Mouse (Mus musculus) embryonic facial prominence, embryonic 14.5 days (tissue): ENCODE measurements around the gene Fam193a. TPM values are rescaled to one million over a fixed set of nuclear protein-coding genes. Genes with fewer than 3 reads are reported as not detected.

Source experiments
- ATAC-seq: fragments of 200-750 bp; cut with Nextera tagmentation; 2 replicates; pipeline ENCODE4 v1.8.0; 2017; ENCODE audit warnings: low read depth, moderate number of reproducible peaks, moderate TSS enrichment
- DNase-seq: peaks from one replicate; pipeline ENCODE4 v3.0.0-alpha.2; 2015; ENCODE audit warnings: low spot score
- H3K27ac ChIP-seq: fragments of 300-500 bp; sonication (generic); replicated peaks from 2 replicates; pipeline ENCODE4 v1.5.1; 2014; ENCODE audit warnings: low read depth, mild to moderate bottlenecking, low read length, moderate library complexity
- H3K27me3 ChIP-seq: fragments of 300-500 bp; sonication (generic); replicated peaks from 2 replicates; pipeline ENCODE4 v1.6.1; 2014; ENCODE audit warnings: low read length; ENCODE audit not compliant: control insufficient read depth, insufficient read depth
- H3K36me3 ChIP-seq: fragments of 300-500 bp; sonication (generic); 2 replicates; pipeline ENCODE4 v1.6.1; 2014; ENCODE audit warnings: low read length, mixed read lengths; ENCODE audit not compliant: control insufficient read depth, insufficient read depth
- H3K4me1 ChIP-seq: fragments of 300-500 bp; sonication (generic); 2 replicates; pipeline ENCODE4 v1.6.1; 2014; ENCODE audit warnings: antibody characterized with exemption, low read length; ENCODE audit not compliant: control insufficient read depth, insufficient read depth
- H3K4me2 ChIP-seq: fragments of 300-500 bp; sonication (generic); 2 replicates; pipeline ENCODE4 v1.6.1; 2014; ENCODE audit warnings: low read depth, mild to moderate bottlenecking, low read length, moderate library complexity, mixed read lengths
- H3K4me3 ChIP-seq: fragments of 300-500 bp; sonication (generic); 2 replicates; pipeline ENCODE4 v1.5.1; 2014; ENCODE audit warnings: low read depth, mild to moderate bottlenecking, low read length
- H3K9ac ChIP-seq: fragments of 300-500 bp; sonication (generic); 2 replicates; pipeline ENCODE4 v1.6.1; 2014; ENCODE audit warnings: low read depth, mild to moderate bottlenecking, low read length, moderate library complexity, mixed read lengths
- H3K9me3 ChIP-seq: fragments of 300-500 bp; sonication (generic); 2 replicates; pipeline ENCODE4 v1.6.1; 2016; ENCODE audit warnings: low read length; ENCODE audit not compliant: control insufficient read depth
- WGBS: fragments of 180-500 bp; shearing (Covaris S2); extraction: QIAGEN DNeasy Blood & Tissue Kit; methylation state at CpG from one replicate; pipeline ENCODE4 v1.1.7; 2014; 5-methylcytosine and 5-hydroxymethylcytosine counted together
- polyA plus RNA-seq: library from polyadenylated mRNA; unstranded; fragments of >200 nt; fragmentation: Nextera tagmentation; extraction: Ambion mirVana; gene quantifications from 2 replicates; pipeline ENCODE4 v1.2.1, GENCODE M21; 2014

Fam193a gene
- polyA plus RNA-seq, 1 experiment from 2014 or later, result 15.2 TPM

DNA sequence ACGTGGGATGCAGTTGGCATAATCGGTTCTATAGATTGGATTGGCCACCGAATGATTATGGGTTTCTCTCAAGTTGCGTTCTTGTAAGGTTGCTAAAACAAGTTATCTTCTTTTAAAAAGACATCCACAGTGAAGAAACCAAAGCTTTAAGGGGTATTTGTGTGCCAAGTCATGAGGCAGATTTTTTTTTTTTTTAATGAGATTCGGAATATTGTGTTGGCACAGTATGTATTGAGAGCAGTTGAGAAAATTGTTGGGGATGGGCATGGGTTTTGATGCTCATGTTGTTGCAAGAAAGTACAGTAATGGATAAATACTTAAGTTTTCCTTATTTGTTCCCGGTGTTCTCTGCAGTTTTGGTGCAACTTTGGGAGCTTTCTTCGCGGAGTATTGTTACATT lies 1.1 kb downstream of the Fam193a start:
- no peaks in the 10 kb centered on the region for H3K27me3 ChIP-seq
- 22% methylated on average over 8 of the region's 8 CpGs for WGBS
- H3K4me3 ChIP-seq, result peak overlapping the region; percentile 91
- peak overlapping the region; percentile 91 for H3K9ac ChIP-seq
- H3K9me3 ChIP-seq, result no peaks in the 10 kb centered on the region
- peaks cover 14% of the 10 kb centered on the region for H3K4me1 ChIP-seq
- no peak for ATAC-seq
- peak overlapping the region; percentile 69 for H3K4me2 ChIP-seq
- H3K36me3 ChIP-seq, result no peaks in the 10 kb centered on the region
- DNase-seq, result no peak
- H3K27ac ChIP-seq, result no peak overlapping the region

DNA sequence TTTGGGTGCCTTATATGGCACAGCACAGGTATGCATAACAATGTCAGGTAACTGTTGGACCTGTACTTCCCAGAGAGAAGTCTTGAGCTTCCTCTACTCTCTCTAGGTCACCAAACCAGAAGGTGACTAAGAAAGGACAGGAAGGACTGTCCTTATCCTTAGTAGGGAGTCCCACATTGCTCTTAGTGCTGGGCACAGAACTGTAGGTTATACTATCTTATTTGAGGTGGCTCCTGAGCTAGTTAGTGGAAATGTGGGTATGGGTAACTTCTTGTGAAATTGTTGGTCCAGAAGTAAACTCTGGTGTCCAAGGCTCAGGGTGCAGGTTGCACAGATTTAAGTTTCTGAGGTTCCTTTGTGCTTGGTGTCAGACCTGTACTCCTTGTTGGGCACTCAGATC lies 2.4 kb downstream of the Fam193a start:
- Histone ChIP-seq H3K27ac (no peak overlapping the region), H3K36me3 (no peaks in the 10 kb centered on the region), H3K9me3 (no peaks in the 10 kb centered on the region), H3K27me3 (no peaks in the 10 kb centered on the region), H3K4me1 (peaks cover 14% of the 10 kb centered on the region), H3K4me2 (peak overlapping the region; percentile 24), H3K4me3 (no peak overlapping the region), H3K9ac (no peak overlapping the region)
- no peak for ATAC-seq
- DNase-seq, result no peak

GRCm38 (mm10) chr5:34372541-34372940 lies 2.8 kb downstream of the Fam193a start:
- no peaks in the 10 kb centered on the region for H3K9me3 ChIP-seq

GRCm38 (mm10) chr5:34378787-34379186 lies 9.1 kb downstream of the Fam193a start:
- Histone ChIP-seq H3K9me3 (no peaks in the 10 kb centered on the region), H3K4me1 (no peaks in the 10 kb centered on the region), H3K9ac (no peak overlapping the region), H3K4me3 (no peak overlapping the region), H3K4me2 (no peak overlapping the region), H3K27me3 (no peaks in the 10 kb centered on the region), H3K27ac (no peak overlapping the region), H3K36me3 (no peaks in the 10 kb centered on the region)
- ATAC-seq (no peak), DNase-seq (no peak)

More at GRCm38 (mm10) chr5:34372541-34372940, 2.8 kb downstream of the Fam193a start:
- no peaks in the 10 kb centered on the region for H3K36me3 ChIP-seq
- peak overlapping the region; percentile 24; the same call in 1 of the 2 replicates for H3K4me2 ChIP-seq
- ATAC-seq, result no peak
- H3K4me1 ChIP-seq, result peaks cover 14% of the 10 kb centered on the region
- H3K9ac ChIP-seq, result no peak overlapping the region
- no peaks in the 10 kb centered on the region for H3K27me3 ChIP-seq
- no peak for DNase-seq
- no peak overlapping the region for H3K4me3 ChIP-seq
- no peak overlapping the region for H3K27ac ChIP-seq

- H3K27ac ChIP-seq, result no peak overlapping the region
- H3K9ac ChIP-seq, result no peak overlapping the region
- no peak overlapping the region for H3K4me2 ChIP-seq
- peaks cover 9% of the 10 kb centered on the region; the same call in 1 of the 2 replicates for H3K36me3 ChIP-seq
- no peaks in the 10 kb centered on the region for H3K27me3 ChIP-seq
- peaks cover 17% of the 10 kb centered on the region for H3K9me3 ChIP-seq
- ATAC-seq, result no peak
- H3K4me1 ChIP-seq, result no peaks in the 10 kb centered on the region
- 81% methylated on average over 2 of the region's 2 CpGs for WGBS
- DNase-seq, result no peak
- no peak overlapping the region for H3K4me3 ChIP-seq
These were observed 12.0 kb downstream of the Fam193a start for GRCm38 (mm10) chr5:34381700-34382099.

- Histone ChIP-seq H3K36me3 (peaks cover 9% of the 10 kb centered on the region; the same call in 1 of the 2 replicates), H3K27me3 (no peaks in the 10 kb centered on the region), H3K4me1 (no peaks in the 10 kb centered on the region), H3K9ac (no peak overlapping the region), H3K9me3 (peaks cover 17% of the 10 kb centered on the region), H3K4me3 (no peak overlapping the region), H3K4me2 (no peak overlapping the region), H3K27ac (no peak overlapping the region)
- 99% methylated on average over 5 of the region's 5 CpGs for WGBS
- ATAC-seq (no peak), DNase-seq (no peak)
These were observed 15.9 kb downstream of the Fam193a start for GRCm38 (mm10) chr5:34385616-34386015.

GRCm38 (mm10) chr5:34386744-34387143 lies 17.0 kb downstream of the Fam193a start:
- peaks cover 17% of the 10 kb centered on the region for H3K9me3 ChIP-seq
- H3K27me3 ChIP-seq, result no peaks in the 10 kb centered on the region
- no peak overlapping the region for H3K4me3 ChIP-seq
- H3K4me2 ChIP-seq, result no peak overlapping the region
- ATAC-seq (no peak), DNase-seq (no peak)
- WGBS, result 97% methylated on average over 2 of the region's 2 CpGs
- H3K36me3 ChIP-seq, result peaks cover 9% of the 10 kb centered on the region; the same call in 1 of the 2 replicates
- no peak overlapping the region for H3K27ac ChIP-seq
- H3K9ac ChIP-seq, result no peak overlapping the region
- no peaks in the 10 kb centered on the region for H3K4me1 ChIP-seq

GRCm38 (mm10) chr5:34393251-34393650 lies 23.5 kb downstream of the Fam193a start:
- ATAC-seq (no peak), DNase-seq (no peak)
- Histone ChIP-seq H3K4me3 (no peak overlapping the region), H3K27me3 (no peaks in the 10 kb centered on the region), H3K36me3 (no peaks in the 10 kb centered on the region), H3K4me1 (no peaks in the 10 kb centered on the region), H3K9ac (no peak overlapping the region), H3K4me2 (no peak overlapping the region), H3K27ac (no peak overlapping the region), H3K9me3 (no peaks in the 10 kb centered on the region)
- WGBS, result 92% methylated on average over 8 of the region's 8 CpGs

DNA sequence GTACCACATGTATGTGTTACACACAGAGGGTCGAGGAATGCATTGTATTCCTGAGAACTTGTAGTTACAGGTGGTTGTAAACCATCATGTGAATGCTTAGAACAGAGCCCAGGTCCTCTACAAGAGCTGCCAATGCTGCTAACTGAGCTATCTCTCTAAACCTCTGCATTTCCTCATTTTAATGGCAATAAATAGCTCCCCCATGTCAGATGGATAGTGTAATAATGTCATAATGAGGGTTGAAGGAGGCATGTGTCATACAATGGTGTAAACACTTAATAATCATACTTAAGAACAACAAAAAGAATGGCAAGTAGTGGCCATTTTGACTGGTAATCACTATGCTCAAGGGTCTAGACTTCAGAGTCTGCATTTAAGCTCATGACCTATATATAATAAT lies 25.6 kb downstream of the Fam193a start:
- no peak for ATAC-seq

More for the DNA sequence above, 25.6 kb downstream of the Fam193a start:
- DNase-seq, result no peak
- Histone ChIP-seq H3K4me2 (no peak overlapping the region), H3K9me3 (no peaks in the 10 kb centered on the region), H3K36me3 (no peaks in the 10 kb centered on the region), H3K4me1 (no peaks in the 10 kb centered on the region), H3K27me3 (no peaks in the 10 kb centered on the region), H3K4me3 (no peak overlapping the region), H3K27ac (no peak overlapping the region), H3K9ac (no peak overlapping the region)
- WGBS, result 86% methylated on average over 1 of the region's 1 CpGs
